Mouse (Mus musculus) liver, embryonic 14.5 days (tissue): ENCODE measurements around the gene Fry. TPM values are rescaled to one million over a fixed set of nuclear protein-coding genes. Genes with fewer than 3 reads are reported as not detected.

Experiments used
- ATAC-seq: fragments of 200-750 bp; cut with Nextera tagmentation; 2 replicates; pipeline ENCODE4 v1.8.0; 2017; ENCODE audit warnings: moderate number of reproducible peaks, mild to moderate bottlenecking, moderate library complexity; ENCODE audit not compliant: insufficient read depth
- DNase-seq, 3 experiments: peaks; one replicate each; pipeline ENCODE4 v3.0.0-alpha.2; 2012 to 2013; ENCODE audit warnings: low read depth in 3 of 3, low spot score in 3 of 3
- H3K27ac ChIP-seq: fragments of 300-500 bp; sonication (generic); 2 replicates; pipeline ENCODE4 v1.5.1; 2014; ENCODE audit warnings: moderate library complexity, mild to moderate bottlenecking, control low read depth, inconsistent platforms
- H3K27me3 ChIP-seq: fragments of 300-500 bp; sonication (generic); 2 replicates; pipeline ENCODE4 v1.6.1; 2014; ENCODE audit warnings: mild to moderate bottlenecking, low read length, moderate library complexity; ENCODE audit not compliant: control insufficient read depth, insufficient read depth
- H3K36me3 ChIP-seq: fragments of 300-500 bp; sonication (generic); replicated peaks from 2 replicates; pipeline ENCODE4 v1.6.1; 2014; ENCODE audit warnings: low read depth; ENCODE audit not compliant: control insufficient read depth, insufficient read depth
- H3K4me1 ChIP-seq, 2 experiments: fragments of 200-500 bp in 1 of 2; fragments of 300-500 bp in 1 of 2; sonication (generic) in 1 of 2; replicated peaks; 2 replicates each; pipeline ENCODE4 v1.6.1; 2012 to 2014; ENCODE audit warnings: antibody characterized with exemption in 1 of 2, inconsistent platforms in 1 of 2, low read length in 1 of 2; ENCODE audit not compliant: control insufficient read depth in 2 of 2, insufficient read depth in 2 of 2
- H3K4me2 ChIP-seq: fragments of 300-500 bp; sonication (generic); 2 replicates; pipeline ENCODE4 v1.6.1; 2014; ENCODE audit warnings: low read depth, mild to moderate bottlenecking, control low read depth, moderate library complexity
- H3K4me3 ChIP-seq, 2 experiments: fragments of 200-500 bp in 1 of 2; fragments of 300-500 bp in 1 of 2; sonication (generic) in 1 of 2; 2 replicates each; pipeline ENCODE4 v1.5.1; 2012 to 2014; ENCODE audit warnings: low read depth in 2 of 2, low read length in 2 of 2, mild to moderate bottlenecking in 2 of 2, control low read depth in 1 of 2, inconsistent platforms in 1 of 2, moderate library complexity in 1 of 2; ENCODE audit not compliant: insufficient read depth in 1 of 2
- H3K9ac ChIP-seq: fragments of 300-500 bp; sonication (generic); replicated peaks from 2 replicates; pipeline ENCODE4 v1.6.1; 2014; ENCODE audit warnings: mild to moderate bottlenecking, control low read depth, moderate library complexity
- H3K9me3 ChIP-seq: fragments of 300-500 bp; sonication (generic); 2 replicates; pipeline ENCODE4 v1.6.1; 2016; ENCODE audit warnings: low read length, mixed read lengths; ENCODE audit not compliant: control insufficient read depth
- CTCF ChIP-seq: IDR thresholded peaks from 2 replicates; pipeline ENCODE4 v1.5.1; 2016; ENCODE audit warnings: antibody characterized with exemption, low read depth, control low read depth
- EP300 ChIP-seq: IDR thresholded peaks from 2 replicates; pipeline ENCODE4 v1.6.1; 2016; ENCODE audit warnings: antibody characterized with exemption, low read depth
- WGBS: fragments of 180-500 bp; shearing (Covaris S2); extraction: QIAGEN DNeasy Blood & Tissue Kit; methylation state at CpG from one replicate; pipeline ENCODE4 v1.1.7; 2014; ENCODE audit not compliant: insufficient replicate concordance; 5-methylcytosine and 5-hydroxymethylcytosine counted together
- polyA plus RNA-seq, 2 experiments: library from polyadenylated mRNA; depleted of rRNA in 1 of 2; stranded (reverse) in 1 of 2; unstranded in 1 of 2; fragments of >200 nt; fragmentation: Nextera tagmentation in 1 of 2; extraction: Ambion mirVana in 1 of 2; gene quantifications; 2 replicates each; pipeline versions ENCODE4 v1.2.1 to v1.2.3; 2012 to 2014

Gene Fry
- polyA plus RNA-seq, 2 experiments: 1.4 to 1.9 TPM

DNA sequence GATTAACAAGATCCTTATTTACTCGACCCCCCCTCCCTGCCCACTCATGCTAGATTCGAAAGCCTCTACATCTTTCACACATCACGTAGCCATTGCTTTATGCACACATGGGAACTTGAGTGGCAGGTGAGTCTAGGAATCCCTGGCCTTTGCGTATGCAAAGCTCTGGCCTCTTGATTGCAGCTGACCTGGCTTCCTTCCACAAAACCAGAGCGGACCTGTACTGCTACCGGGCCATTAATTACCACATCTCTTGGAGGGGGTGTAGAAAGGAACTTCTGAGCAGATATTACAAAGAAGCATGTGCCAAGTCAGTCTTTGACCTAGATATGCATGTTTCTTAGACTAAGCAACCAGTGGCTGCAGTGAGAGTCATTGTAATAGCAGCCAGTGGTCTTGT lies 55.4 kb downstream of the Fry start:
- ATAC-seq (no peak), DNase-seq (no peak)
- no peak overlapping the region for H3K4me2 ChIP-seq

GRCm38 (mm10) chr5:150174950-150175349 lies 56.5 kb downstream of the Fry start:
- no peak overlapping the region for H3K4me2 ChIP-seq
- H3K27ac ChIP-seq: no peak overlapping the region
- H3K27me3 ChIP-seq: no peaks in the 10 kb centered on the region
- H3K9ac ChIP-seq: no peak overlapping the region
- TF ChIP-seq EP300: no peak
- peak; percentile 42 for TF ChIP-seq CTCF
- DNase-seq: no peak
- peaks cover 4 to 14% of the 10 kb centered on the region in 2 experiments; a peak in 3 of 4 replicates for H3K4me1 ChIP-seq
- no peaks in the 10 kb centered on the region; the same call in 1 of the 2 replicates for H3K9me3 ChIP-seq
- H3K36me3 ChIP-seq: no peaks in the 10 kb centered on the region
- H3K4me3 ChIP-seq: no peak overlapping the region
- ATAC-seq: no peak

More for the DNA sequence above, 55.4 kb downstream of the Fry start:
- no peak overlapping the region for H3K27ac ChIP-seq
- peaks cover 4 to 14% of the 10 kb centered on the region in 2 experiments; a peak in 3 of 4 replicates for H3K4me1 ChIP-seq
- H3K9me3 ChIP-seq: no peaks in the 10 kb centered on the region; the same call in 1 of the 2 replicates
- H3K27me3 ChIP-seq: no peaks in the 10 kb centered on the region
- no peak for TF ChIP-seq EP300
- TF ChIP-seq CTCF: no peak
- no peaks in the 10 kb centered on the region for H3K36me3 ChIP-seq
- 59% methylated on average over 6 of the region's 6 CpGs for WGBS
- H3K9ac ChIP-seq: no peak overlapping the region
- H3K4me3 ChIP-seq: no peak overlapping the region

DNA sequence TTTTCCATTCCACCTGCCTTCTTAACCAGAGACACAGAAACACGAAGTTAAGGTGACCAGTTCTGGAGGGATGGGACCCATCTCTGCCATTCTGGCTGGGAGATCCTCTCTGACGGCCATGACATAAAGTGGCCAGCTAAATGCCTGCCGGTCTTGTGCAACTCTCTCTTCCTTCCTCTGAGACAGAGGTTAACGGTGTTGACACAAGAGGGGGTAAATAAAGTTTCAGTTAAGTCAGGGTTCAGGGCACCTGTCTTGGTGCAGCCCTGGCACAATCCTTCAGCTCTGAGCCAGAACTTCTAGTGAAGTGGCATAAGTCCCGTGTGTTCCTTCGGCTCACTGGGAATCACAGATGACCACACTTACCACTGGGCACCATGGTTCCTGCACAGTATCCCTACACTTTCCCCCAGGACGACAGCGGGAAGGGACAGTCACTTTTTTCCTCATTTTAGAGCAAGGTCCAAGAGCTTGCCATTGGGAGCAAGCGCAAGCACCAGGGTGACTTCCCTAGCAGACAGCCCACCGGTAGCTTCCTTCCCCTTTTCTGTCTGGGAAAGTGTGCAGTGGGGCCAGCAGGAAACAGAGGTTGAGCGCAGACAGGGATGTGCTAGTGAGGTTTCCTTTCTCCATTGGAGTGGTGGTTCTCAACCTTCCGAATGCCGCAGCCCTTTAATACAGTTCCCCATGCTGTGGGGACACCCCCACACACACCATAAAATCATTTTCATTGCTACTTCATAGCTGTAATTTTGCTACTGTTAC lies 58.0 kb downstream of the Fry start:
- Histone ChIP-seq H3K4me2 (peak overlapping the region; percentile 20; the same call in 1 of the 2 replicates), H3K27me3 (no peaks in the 10 kb centered on the region)

GRCm38 (mm10) chr5:150177757-150178156 lies 59.3 kb downstream of the Fry start:
- TF ChIP-seq CTCF (no peak), EP300 (no peak)
- ATAC-seq (no peak), DNase-seq (no peak)
- Histone ChIP-seq H3K4me3 (no peak overlapping the region), H3K4me1 (peaks cover 4 to 12% of the 10 kb centered on the region in 2 experiments; a peak in 3 of 4 replicates), H3K9ac (no peak overlapping the region), H3K27me3 (no peaks in the 10 kb centered on the region), H3K27ac (no peak overlapping the region), H3K4me2 (no peak overlapping the region), H3K9me3 (no peaks in the 10 kb centered on the region; the same call in 1 of the 2 replicates), H3K36me3 (no peaks in the 10 kb centered on the region)
- 70% methylated on average over 1 of the region's 1 CpGs for WGBS

More for the DNA sequence above, 58.0 kb downstream of the Fry start:
- no peak overlapping the region for H3K4me3 ChIP-seq
- no peak for TF ChIP-seq EP300
- no peak for TF ChIP-seq CTCF
- no peak for DNase-seq
- H3K4me1 ChIP-seq: peaks cover 4 to 14% of the 10 kb centered on the region in 2 experiments; a peak in 3 of 4 replicates
- 22% methylated on average over 13 of the region's 13 CpGs for WGBS
- no peaks in the 10 kb centered on the region; the same call in 1 of the 2 replicates for H3K9me3 ChIP-seq
- no peak overlapping the region for H3K27ac ChIP-seq
- H3K36me3 ChIP-seq: no peaks in the 10 kb centered on the region
- no peak overlapping the region for H3K9ac ChIP-seq
- ATAC-seq: peak; percentile 12; the same call in 1 of the 2 replicates

GRCm38 (mm10) chr5:150178194-150178801 lies 59.9 kb downstream of the Fry start:
- Histone ChIP-seq H3K4me1 (peaks cover 4 to 12% of the 10 kb centered on the region in 2 experiments; a peak in 3 of 4 replicates), H3K27me3 (no peaks in the 10 kb centered on the region), H3K27ac (no peak overlapping the region), H3K9me3 (no peaks in the 10 kb centered on the region; the same call in 1 of the 2 replicates), H3K9ac (no peak overlapping the region), H3K4me2 (no peak overlapping the region), H3K36me3 (no peaks in the 10 kb centered on the region), H3K4me3 (no peak overlapping the region)
- no peak for ATAC-seq
- 21% methylated on average over 1 of the region's 2 CpGs for WGBS
- no peak for TF ChIP-seq EP300
- no peak for TF ChIP-seq CTCF
- no peak for DNase-seq
